Mouse (Mus musculus) E14TG2a.4 (cell line): Measurements from ENCODE around the gene Qrsl1.
A peak's percentile ranks its signal among the peaks of the same experiment; 100 is the strongest.
"Not testable (repeated sequence)": the region's sequence is repeated elsewhere in the genome, so short reads cannot be mapped to it uniquely, and the experiment has no call there.

Experiments used
- H3K27me3 ChIP-seq: 2 replicates; pipeline ENCODE4 v1.6.1; 2014; ENCODE audit warnings: low read length, control low read depth; ENCODE audit not compliant: insufficient read depth
- H3K36me3 ChIP-seq: 2 replicates; pipeline ENCODE4 v1.6.1; 2014; ENCODE audit warnings: low read length, control low read depth; ENCODE audit not compliant: insufficient read depth
- H3K4me1 ChIP-seq: replicated peaks from 2 replicates; pipeline ENCODE4 v1.6.1; 2014; ENCODE audit warnings: low read depth, low read length, control low read depth
- H3K4me3 ChIP-seq: replicated peaks from 2 replicates; pipeline ENCODE4 v1.5.1; 2014; ENCODE audit warnings: mild to moderate bottlenecking, low read length
- H3K9me3 ChIP-seq: 2 replicates; pipeline ENCODE4 v1.6.1; 2014; ENCODE audit warnings: low read length, control low read depth
- CTCF ChIP-seq: conservative IDR thresholded peaks from 2 replicates; pipeline ENCODE4 v1.5.1; 2014; ENCODE audit warnings: low read length
- NANOG ChIP-seq: IDR thresholded peaks from 2 replicates; pipeline ENCODE4 v1.6.1; 2014; ENCODE audit warnings: borderline replicate concordance, low read length, mixed read lengths
- POU5F1 ChIP-seq: IDR thresholded peaks from 2 replicates; pipeline ENCODE4 v1.6.1; 2014; ENCODE audit warnings: low read length, borderline replicate concordance

The Qrsl1 gene

GRCm38 (mm10) chr10:43901578-43902194 lies at the start of gene Qrsl1, which contains the start of gene Rtn4ip1:
Gene Qrsl1 (minus strand): TSS chr10:43901745.
Gene Rtn4ip1 (plus strand): TSS chr10:43901807.
- peaks cover 18% of the 10 kb centered on the region for H3K36me3 ChIP-seq
- H3K9me3 ChIP-seq: no peaks in the 10 kb centered on the region
- H3K4me1 ChIP-seq: peaks cover 30% of the 10 kb centered on the region
- peak within 1 kb of the TSS; percentile 90 for H3K4me3 ChIP-seq
- no peak for TF ChIP-seq CTCF
- no peak for TF ChIP-seq NANOG
- TF ChIP-seq POU5F1: no peak
- H3K27me3 ChIP-seq: no peaks in the 10 kb centered on the region

DNA sequence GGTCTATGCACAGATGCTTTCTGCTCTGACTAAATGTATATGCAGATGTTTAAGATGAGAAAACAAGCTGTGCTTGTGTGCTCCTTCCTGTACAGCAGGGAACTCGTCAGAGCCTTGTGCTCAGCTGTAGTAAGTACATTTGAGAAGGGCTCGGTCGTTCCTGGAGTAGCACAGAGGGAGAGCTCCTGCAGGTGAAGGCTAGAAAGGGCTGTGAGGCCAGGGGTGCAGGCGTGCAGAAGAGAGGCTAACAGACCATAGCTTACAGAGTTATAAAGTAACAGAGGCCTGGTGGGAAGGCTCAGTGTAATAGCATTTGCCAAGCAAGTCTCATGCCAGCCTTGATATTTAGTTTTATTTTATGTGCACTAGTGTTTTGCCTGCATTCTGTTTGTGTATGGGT lies 43.9 kb upstream of the Qrsl1 start:
- H3K9me3 ChIP-seq: no peaks in the 10 kb centered on the region
- peaks cover 45% of the 10 kb centered on the region for H3K4me1 ChIP-seq
- peaks cover 67% of the 10 kb centered on the region for H3K36me3 ChIP-seq
- no peaks in the 10 kb centered on the region for H3K27me3 ChIP-seq
- H3K4me3 ChIP-seq: no peak overlapping the region
- TF ChIP-seq POU5F1: no peak
- TF ChIP-seq NANOG: no peak
- TF ChIP-seq CTCF: no peak

- no peaks in the 10 kb centered on the region for H3K9me3 ChIP-seq
- H3K36me3 ChIP-seq: peaks cover 63% of the 10 kb centered on the region
Measured at GRCm38 (mm10) chr10:43943736-43944135, 42.2 kb upstream of the Qrsl1 start.

GRCm38 (mm10) chr10:43939136-43939662 lies 37.7 kb upstream of the Qrsl1 start:
- peaks cover 50% of the 10 kb centered on the region for H3K36me3 ChIP-seq
- peaks cover 50% of the 10 kb centered on the region for H3K4me1 ChIP-seq
- H3K27me3 ChIP-seq: no peaks in the 10 kb centered on the region
- H3K4me3 ChIP-seq: peak overlapping the region; percentile 39
- H3K9me3 ChIP-seq: no peaks in the 10 kb centered on the region
- TF ChIP-seq CTCF: no peak
- TF ChIP-seq NANOG: peak; percentile 84
- no peak for TF ChIP-seq POU5F1

More at GRCm38 (mm10) chr10:43943736-43944135, 42.2 kb upstream of the Qrsl1 start:
- peaks cover 53% of the 10 kb centered on the region for H3K4me1 ChIP-seq
- H3K4me3 ChIP-seq: no peak overlapping the region
- no peaks in the 10 kb centered on the region for H3K27me3 ChIP-seq
- TF ChIP-seq CTCF (no peak), POU5F1 (no peak), NANOG (no peak)

- Histone ChIP-seq H3K36me3 (peaks cover 66% of the 10 kb centered on the region), H3K4me3 (no peak overlapping the region), H3K9me3 (no peaks in the 10 kb centered on the region), H3K27me3 (no peaks in the 10 kb centered on the region), H3K4me1 (peaks cover 9% of the 10 kb centered on the region)
- no peak for TF ChIP-seq NANOG
- no peak for TF ChIP-seq CTCF
- TF ChIP-seq POU5F1: no peak
Measured at GRCm38 (mm10) chr10:43928596-43928995, 27.1 kb upstream of the Qrsl1 start.

GRCm38 (mm10) chr10:43927736-43928135 lies 26.2 kb upstream of the Qrsl1 start:
- Histone ChIP-seq H3K36me3 (peaks cover 65% of the 10 kb centered on the region), H3K9me3 (no peaks in the 10 kb centered on the region), H3K27me3 (no peaks in the 10 kb centered on the region), H3K4me3 (no peak overlapping the region), H3K4me1 (peaks cover 9% of the 10 kb centered on the region)
- TF ChIP-seq NANOG (no peak), CTCF (no peak), POU5F1 (no peak)

DNA sequence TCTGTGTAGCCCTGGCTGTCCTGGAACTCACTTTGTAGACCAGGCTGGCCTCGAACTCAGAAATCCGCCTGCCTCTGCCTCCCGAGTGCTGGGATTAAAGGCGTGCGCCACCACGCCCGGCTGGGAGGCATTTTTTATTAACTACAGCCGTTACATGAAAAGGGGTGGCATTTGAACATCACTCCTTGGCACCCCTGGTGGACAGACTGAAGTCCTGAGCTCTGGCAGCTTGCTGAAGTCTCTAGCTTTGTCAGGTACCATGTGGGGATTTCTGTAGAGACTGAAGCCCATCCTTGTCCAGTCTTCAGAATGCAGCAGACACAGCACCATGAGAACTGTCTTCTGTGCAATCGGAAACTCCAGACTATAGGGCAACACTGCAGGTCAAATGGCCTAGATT lies 24.2 kb upstream of the Qrsl1 start:
- 0 out of 2 replicates have a peak, but pooled peaks have one; percentile 6 for TF ChIP-seq CTCF
- H3K27me3 ChIP-seq, H3K4me1 ChIP-seq, H3K4me3 ChIP-seq, H3K9me3 ChIP-seq: not testable (repeated sequence)
- peaks cover 58% of the 10 kb centered on the region for H3K36me3 ChIP-seq

DNA sequence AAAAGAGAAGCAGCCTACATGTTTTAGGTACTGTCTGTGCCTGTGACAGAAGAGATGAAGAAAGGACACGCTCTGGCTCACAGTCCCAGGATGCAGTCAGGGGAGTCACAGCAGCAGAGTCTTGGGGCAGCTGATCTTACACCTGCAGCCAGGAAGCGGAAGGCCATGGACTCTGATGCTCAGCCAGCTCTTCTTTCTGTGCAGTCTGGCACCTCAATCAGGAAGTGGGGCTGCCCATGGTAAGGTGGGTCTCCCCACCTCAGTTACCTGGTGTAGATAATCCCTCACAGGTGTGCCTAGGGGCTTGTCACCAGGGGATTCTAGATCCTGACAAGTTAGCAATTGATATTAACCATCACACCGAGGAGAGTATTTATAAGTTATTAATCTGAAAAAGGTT lies 21.6 kb upstream of the Qrsl1 start:
- Histone ChIP-seq H3K4me1 (peaks cover 12% of the 10 kb centered on the region), H3K9me3 (no peaks in the 10 kb centered on the region), H3K36me3 (peaks cover 36% of the 10 kb centered on the region), H3K27me3 (no peaks in the 10 kb centered on the region), H3K4me3 (no peak overlapping the region)
- TF ChIP-seq POU5F1 (no peak), NANOG (no peak), CTCF (no peak)

GRCm38 (mm10) chr10:43918696-43919608 lies 17.4 kb upstream of the Qrsl1 start:
- Histone ChIP-seq H3K4me3 (no peak overlapping the region), H3K27me3 (no peaks in the 10 kb centered on the region), H3K4me1 (peaks cover 20% of the 10 kb centered on the region), H3K36me3 (peaks cover 30% of the 10 kb centered on the region), H3K9me3 (no peaks in the 10 kb centered on the region)
- no peak for TF ChIP-seq NANOG
- TF ChIP-seq CTCF: peak; percentile 98
